Comparison of ENCODE assay signal across 15 mouse cellular contexts in the genomic region with DNA sequence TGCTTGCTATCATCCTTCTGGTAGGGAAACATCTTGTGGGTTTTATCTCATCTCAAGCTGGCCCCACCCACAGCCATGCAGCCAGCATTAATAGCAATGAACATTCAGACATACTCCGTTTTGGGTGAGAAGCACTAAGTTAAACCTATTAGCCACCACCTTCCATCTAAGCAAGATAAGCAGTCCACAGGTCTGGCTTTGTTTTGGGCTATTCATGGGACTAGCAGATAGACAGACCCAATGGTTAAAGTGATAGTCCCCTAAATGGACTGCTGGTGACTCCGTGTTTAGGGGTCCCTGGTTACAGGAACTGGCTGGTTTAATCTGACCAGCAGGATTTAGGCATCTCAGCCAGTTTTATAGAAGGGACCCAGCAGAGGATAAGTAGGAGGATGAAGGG. TPM values are rescaled to one million over a fixed set of nuclear protein-coding genes. Genes with fewer than 3 reads are reported as not detected.
DNase-seq lines count a peak whose midpoint lies in the region; ATAC-seq and TF ChIP-seq lines count a peak whose summit lies in the region.
"Had no signal": no experiment of that assay in that cellular context is flagged by ENCODE, and none has a peak within 500 bp of the region (broad histone marks: within the 10 kb centered on the region; RNA-seq: fewer than 3 reads in every experiment).

No protein-coding gene starts in this region.

- no peak for TF ChIP-seq CTCF in left cerebral cortex, adult 2 months (IDR thresholded peaks at IDR 0.05)

- H3K4me1 ChIP-seq in forebrain, embryonic 15.5 days = peaks cover 47% of the 10 kb centered on the region
- H3K4me1 ChIP-seq in neural tube, embryonic 15.5 days = peaks cover 65% of the 10 kb centered on the region

- H3K36me3 ChIP-seq in forebrain, embryonic 15.5 days = peaks cover 4% of the 10 kb centered on the region; the same call in 1 of the 2 replicates
- no peaks in the 10 kb centered on the region for H3K36me3 ChIP-seq in neural tube, embryonic 15.5 days
- H3K36me3 ChIP-seq: heart, embryonic 13.5 days had no signal

- intact Hi-C loops in left cerebral cortex, adult 2 months (cut with DNase I) = no loop called here
- intact Hi-C loops in left cerebral cortex, postnatal 4 days (cut with DNase I) = no loop called here

- peak overlapping the region; percentile 51 for H3K4me3 ChIP-seq in left cerebral cortex, adult 2 months
- peak overlapping the region; percentile 82 for H3K4me3 ChIP-seq in forebrain, embryonic 15.5 days
- H3K4me3 ChIP-seq in neural tube, embryonic 15.5 days (replicated peaks) = peak overlapping the region; percentile 55
- H3K4me3 ChIP-seq: heart, embryonic 13.5 days had no signal

- DNase-seq in left cerebral cortex, adult 2 months (ENCODE audit: extremely low spot score in 1 of 2, low spot score in 2 of 2) = no peak
- no peak for DNase-seq in left cerebral cortex, postnatal 4 days
- no peak for DNase-seq in kidney, adult 18-20 months
- no peak for DNase-seq in natural killer cell, adult 2 months (ENCODE audit: low spot score in 2 of 2)
- no peak for DNase-seq in ovary, postnatal 10 days (ENCODE audit: low spot score)
- DNase-seq: adrenal gland, postnatal 14 days; cerebellum, adult 8-10 months had no signal

- H3K27ac ChIP-seq in left cerebral cortex, adult 2 months = peak overlapping the region; percentile 81
- peak overlapping the region; percentile 99 for H3K27ac ChIP-seq in forebrain, embryonic 15.5 days (replicated peaks)
- peak overlapping the region; percentile 98 for H3K27ac ChIP-seq in neural tube, embryonic 15.5 days (replicated peaks)
- H3K27ac ChIP-seq: heart, embryonic 13.5 days had no signal

- 7% methylated on average over 2 of the region's 2 CpGs for WGBS in forebrain, embryonic 15.5 days
- 7% methylated on average over 2 of the region's 2 CpGs for WGBS in neural tube, embryonic 15.5 days

- peak overlapping the region; percentile 93 for H3K9ac ChIP-seq in forebrain, embryonic 15.5 days (replicated peaks)
- H3K9ac ChIP-seq in neural tube, embryonic 15.5 days (replicated peaks) = peak overlapping the region; percentile 80
- H3K9ac ChIP-seq: heart, embryonic 13.5 days had no signal

- H3K9me3 ChIP-seq in forebrain, embryonic 15.5 days = no peaks in the 10 kb centered on the region
- H3K9me3 ChIP-seq in neural tube, embryonic 15.5 days (replicated peaks) = no peaks in the 10 kb centered on the region
- H3K9me3 ChIP-seq: heart, embryonic 13.5 days had no signal

- H3K4me2 ChIP-seq in forebrain, embryonic 15.5 days (replicated peaks) = peak overlapping the region; percentile 96
- H3K4me2 ChIP-seq in neural tube, embryonic 15.5 days = peak overlapping the region; percentile 62
- H3K4me2 ChIP-seq: heart, embryonic 13.5 days had no signal

- ATAC-seq in forebrain, embryonic 15.5 days (replicated peaks) = no peak
- peak; percentile 35 for ATAC-seq in megakaryocyte progenitor cell, adult 5-6 weeks (replicated peaks; ENCODE audit: poor library complexity)
- no peak for ATAC-seq in neural tube, embryonic 15.5 days (ENCODE audit: low FRiP score)
- ATAC-seq: intestine, embryonic 16.5 days had no signal

- H3K27me3 ChIP-seq in forebrain, embryonic 15.5 days = no peaks in the 10 kb centered on the region
- H3K27me3 ChIP-seq in neural tube, embryonic 15.5 days (replicated peaks) = peaks cover 9% of the 10 kb centered on the region; the same call in 1 of the 2 replicates

RNA-seq across cellular contexts. Expression of a gene that starts 41.5 kb away (rescaled TPM):
- total RNA-seq in left cerebral cortex, adult 2 months (2021) = not detected
- total RNA-seq in left cerebral cortex, postnatal 4 days (2021) = 1 to 10 TPM in 1 of 2 experiments, under 1 TPM in 1; 0.46 to 1.4 TPM
- 0.10 and 0.14 TPM in 2 replicates for polyA plus RNA-seq in forebrain, embryonic 15.5 days (2015; fragmentation: Nextera tagmentation; extraction: Ambion mirVana)
- not detected in 2 replicates for total RNA-seq in megakaryocyte progenitor cell, adult 5-6 weeks (2015)
- 0.14 TPM in 1 of 2 replicates, not detected in the other for total RNA-seq in megakaryocyte progenitor cell, adult 5-6 weeks (2017)
- polyA plus RNA-seq in neural tube, embryonic 15.5 days (2015; fragmentation: Nextera tagmentation; extraction: Ambion mirVana) = 0.78 and 0.83 TPM in 2 replicates
- total RNA-seq: gastrocnemius, adult 8-10 months; layer of hippocampus, adult 18-20 months; megakaryocyte, adult 5-6 weeks had no signal
